Mouse (Mus musculus): ENCODE measurements around the gene B230307C23Rik. TPM values are rescaled to one million over a fixed set of nuclear protein-coding genes. Genes with fewer than 3 reads are reported as not detected.
A peak's percentile ranks its signal among the peaks of the same experiment; 100 is the strongest.
"Not testable (repeated sequence)": the region's sequence is repeated elsewhere in the genome, so short reads cannot be mapped to it uniquely, and the experiment has no call there.

Gene B230307C23Rik
- total RNA-seq, 2 experiments from 2014 or later = 26.8 to 66.4 TPM

DNA sequence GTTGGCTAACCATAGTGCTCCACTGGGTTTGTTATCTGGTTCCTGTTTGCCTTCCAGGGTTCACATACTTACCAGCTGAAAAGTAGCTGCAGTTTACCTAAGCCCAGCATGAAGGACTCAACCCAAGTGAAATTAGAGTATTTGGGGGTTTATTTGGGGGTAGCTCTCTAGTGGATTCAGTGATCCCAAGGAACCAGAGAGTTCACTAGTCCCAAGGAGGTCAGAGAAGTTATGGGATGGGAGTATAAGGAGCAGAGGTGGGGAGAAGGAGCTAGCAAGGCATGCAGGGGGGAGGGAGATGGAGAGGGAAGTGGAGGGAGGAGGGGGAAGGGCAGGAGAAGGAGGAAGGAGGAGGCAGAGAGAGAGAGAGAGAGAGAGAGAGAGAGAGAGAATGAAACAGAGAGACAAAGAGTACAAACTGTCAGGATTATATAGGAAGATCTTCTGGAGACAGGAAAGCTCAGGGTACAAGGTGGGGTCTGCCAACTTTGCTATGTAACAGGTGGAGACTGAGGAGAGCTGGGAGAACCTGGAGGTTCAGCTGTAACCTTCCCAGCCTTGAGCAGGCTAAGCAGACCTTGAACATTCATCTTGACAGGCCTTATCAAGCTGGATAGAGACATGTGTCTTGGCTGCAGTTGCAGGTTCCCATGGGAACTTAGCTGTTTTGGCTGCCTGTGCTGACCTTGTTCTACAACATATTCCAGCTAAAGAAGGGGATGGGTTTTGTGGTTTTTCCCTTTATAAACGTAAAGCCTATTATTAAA is 1.1 kb upstream of the B230307C23Rik start:
- no peak for ATAC-seq (replicated peaks; ENCODE audit: poor library complexity)

DNA sequence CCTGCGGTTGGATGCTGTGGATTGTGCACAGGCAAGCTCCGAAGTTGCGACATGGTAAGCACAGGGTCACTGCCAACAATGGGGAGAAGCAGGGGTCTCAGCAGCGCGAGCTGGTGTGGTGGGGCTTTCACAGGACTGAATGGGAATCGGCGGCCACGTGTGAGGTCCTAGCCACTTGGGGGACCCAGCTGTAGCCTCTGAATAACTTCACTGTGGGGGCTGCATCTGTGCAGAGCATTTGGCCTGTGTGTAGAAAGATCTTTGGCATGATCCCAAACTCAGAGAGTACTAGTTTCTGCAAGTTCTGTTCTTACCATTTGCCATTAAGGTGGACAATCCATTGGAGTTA is 242 bp downstream of the B230307C23Rik start:
- ATAC-seq (replicated peaks; ENCODE audit: poor library complexity) = not testable (repeated sequence)

DNA sequence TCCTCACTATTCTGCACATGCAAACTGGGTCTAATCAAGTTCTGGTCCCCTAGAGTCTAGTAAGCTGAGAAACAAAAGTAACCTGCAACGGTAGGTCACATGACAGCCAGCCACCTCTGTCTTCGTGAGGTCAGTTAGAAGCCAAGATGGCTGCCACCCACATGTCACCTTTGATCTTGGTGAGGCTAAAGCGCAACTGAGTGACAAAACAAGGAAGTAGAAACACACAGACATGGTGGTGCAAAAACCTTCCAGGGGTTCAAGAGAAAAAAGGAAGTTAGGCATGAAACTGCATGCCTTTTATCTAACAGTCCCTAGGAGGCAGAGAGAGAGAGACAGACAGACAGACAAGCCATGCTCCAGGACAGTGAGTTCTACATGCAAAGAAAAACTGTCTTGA is 25.0 kb downstream of the B230307C23Rik start:
- no peak for ATAC-seq (replicated peaks; ENCODE audit: poor library complexity)

- ATAC-seq (replicated peaks; ENCODE audit: poor library complexity) = peak; percentile 58
Observed at GRCm38 (mm10) chr16:98022657-98023345, 25.7 kb downstream of the B230307C23Rik start.

GRCm38 (mm10) chr16:98026186-98026585 is 29.1 kb downstream of the B230307C23Rik start:
- ATAC-seq (replicated peaks; ENCODE audit: poor library complexity) = not testable (repeated sequence)

- not testable (repeated sequence) for ATAC-seq (replicated peaks; ENCODE audit: poor library complexity)
Observed at GRCm38 (mm10) chr16:98034971-98035370, 37.9 kb downstream of the B230307C23Rik start.

DNA sequence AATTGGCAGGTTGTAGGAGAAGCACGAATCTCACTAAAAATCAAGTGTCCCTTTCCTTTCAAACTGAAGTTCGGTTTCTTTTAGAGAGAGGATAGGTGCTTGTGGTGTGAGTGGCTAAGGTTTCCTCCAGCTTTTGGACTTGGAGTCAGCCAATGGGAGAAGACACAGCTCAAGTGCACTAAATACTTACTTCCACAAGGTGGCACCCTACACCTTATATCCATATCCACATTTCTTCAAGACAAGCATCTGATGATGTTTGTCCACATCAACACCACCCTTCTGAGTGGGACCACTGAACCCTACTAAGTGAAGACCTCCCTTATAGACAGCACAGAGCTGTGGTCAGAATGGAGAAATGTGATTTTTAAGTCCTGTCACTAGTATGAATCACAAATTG is 44.6 kb downstream of the B230307C23Rik start:
- ATAC-seq (replicated peaks; ENCODE audit: poor library complexity) = peak; percentile 96

DNA sequence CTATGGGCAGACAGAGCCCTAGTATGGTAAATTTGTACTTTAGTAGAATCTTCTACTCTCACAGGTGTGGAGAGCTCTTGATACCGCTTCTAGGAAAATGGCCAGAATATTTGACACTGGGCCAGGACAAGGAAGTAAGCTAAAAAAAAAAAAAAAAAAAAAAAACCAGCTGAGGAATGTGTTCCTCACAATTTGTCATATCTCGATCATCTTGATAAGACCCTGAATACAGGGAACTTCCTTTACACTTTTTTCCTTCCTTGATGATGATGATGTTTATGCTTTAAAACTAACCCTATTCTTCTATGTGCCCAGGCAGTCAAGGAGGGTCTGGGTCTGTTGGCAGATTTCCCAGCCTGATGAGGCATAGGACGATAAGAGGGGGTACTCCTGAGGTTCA is 82.3 kb downstream of the B230307C23Rik start:
- not testable (repeated sequence) for ATAC-seq (replicated peaks; ENCODE audit: poor library complexity)

- ATAC-seq (replicated peaks; ENCODE audit: poor library complexity) = not testable (repeated sequence)
Observed at GRCm38 (mm10) chr16:98081140-98081539, 84.0 kb downstream of the B230307C23Rik start.

Other genes starting within 250 kb of the B230307C23Rik start
- not detected in 2 replicates for gene Ripk4, start 233.5 kb upstream of the B230307C23Rik start, total RNA-seq (2015)
- gene Ripk4, start 233.5 kb upstream of the B230307C23Rik start, total RNA-seq (2017) = under 0.01 TPM in 1 of 2 replicates, not detected in the other
- 6.6 and 10.9 TPM in 2 replicates for gene Prdm15, start 145.5 kb upstream of the B230307C23Rik start, total RNA-seq (2015)
- gene Prdm15, start 145.5 kb upstream of the B230307C23Rik start, total RNA-seq (2017) = 10.0 and 11.1 TPM in 2 replicates
- 9.8 and 14.1 TPM in 2 replicates for gene C2cd2, start 34.7 kb upstream of the B230307C23Rik start, total RNA-seq (2015)
- gene C2cd2, start 34.7 kb upstream of the B230307C23Rik start, total RNA-seq (2017) = 17.7 and 21.5 TPM in 2 replicates
- 9.9 and 18.3 TPM in 2 replicates for gene Zbtb21, start 34.7 kb upstream of the B230307C23Rik start, total RNA-seq (2015)
- 12.0 and 16.8 TPM in 2 replicates for gene Zbtb21, start 34.7 kb upstream of the B230307C23Rik start, total RNA-seq (2017)
- 35.2 and 46.2 TPM in 2 replicates for gene A630089N07Rik, start 85.1 kb downstream of the B230307C23Rik start, total RNA-seq (2015)
- 36.1 and 50.0 TPM in 2 replicates for gene A630089N07Rik, start 85.1 kb downstream of the B230307C23Rik start, total RNA-seq (2017)